Mouse (Mus musculus) small intestine, adult 2 months (tissue): ENCODE measurements around the gene Bcas3.

Source experiments
- CTCF ChIP-seq: fragments of 200-500 bp; IDR thresholded peaks from 2 replicates; pipeline ENCODE4 v1.5.1; 2012; ENCODE audit warnings: low read depth, mild to moderate bottlenecking, control low read depth, inconsistent platforms, low read length, moderate library complexity, mixed read lengths; ENCODE audit not compliant: insufficient replicate concordance, insufficient read length; ENCODE audit errors: extremely low read depth
- POLR2A ChIP-seq: fragments of 200-500 bp; IDR thresholded peaks from 2 replicates; pipeline ENCODE4 v1.6.1; 2012; ENCODE audit warnings: low read depth, mild to moderate bottlenecking, control low read depth, inconsistent platforms, low read length, moderate library complexity

GRCm38 (mm10) chr11:85786113-85786718 lies 433.2 kb downstream of the Bcas3 start:
- TF ChIP-seq CTCF (no peak), POLR2A (no peak)
